Mouse (Mus musculus) heart, embryonic 15.5 days (tissue): Measurements from ENCODE around the gene Mymk. TPM values are rescaled to one million over a fixed set of nuclear protein-coding genes. Genes with fewer than 3 reads are reported as not detected.
A peak's percentile ranks its signal among the peaks of the same experiment; 100 is the strongest.

Experiments used
- ATAC-seq: fragments of 200-750 bp; cut with Nextera tagmentation; replicated peaks from 2 replicates; pipeline ENCODE4 v1.8.0; 2017; ENCODE audit warnings: low read depth, moderate TSS enrichment; ENCODE audit not compliant: insufficient number of reproducible peaks, insufficient read depth, low FRiP score
- H3K27ac ChIP-seq: fragments of 300-500 bp; sonication (generic); 2 replicates; pipeline ENCODE4 v1.5.1; 2015; ENCODE audit warnings: mild to moderate bottlenecking, inconsistent platforms
- H3K27me3 ChIP-seq: fragments of 300-500 bp; sonication (generic); 2 replicates; pipeline ENCODE4 v1.6.1; 2015; ENCODE audit warnings: inconsistent platforms
- H3K36me3 ChIP-seq: fragments of 300-500 bp; sonication (generic); 2 replicates; pipeline ENCODE4 v1.6.1; 2015; ENCODE audit warnings: mild to moderate bottlenecking, inconsistent platforms
- H3K4me1 ChIP-seq: fragments of 300-500 bp; sonication (generic); replicated peaks from 2 replicates; pipeline ENCODE4 v1.6.1; 2015; ENCODE audit warnings: inconsistent platforms
- H3K4me2 ChIP-seq: fragments of 300-500 bp; sonication (generic); 2 replicates; pipeline ENCODE4 v1.6.1; 2015; ENCODE audit warnings: inconsistent platforms, mild to moderate bottlenecking, moderate library complexity
- H3K4me3 ChIP-seq: fragments of 300-500 bp; sonication (generic); 2 replicates; pipeline ENCODE4 v1.5.1; 2015; ENCODE audit warnings: mild to moderate bottlenecking, inconsistent platforms
- H3K9ac ChIP-seq: fragments of 300-500 bp; sonication (generic); 2 replicates; pipeline ENCODE4 v1.6.1; 2015; ENCODE audit warnings: mild to moderate bottlenecking, inconsistent platforms
- H3K9me3 ChIP-seq: fragments of 300-500 bp; sonication (generic); replicated peaks from 2 replicates; pipeline ENCODE4 v1.6.1; 2016; ENCODE audit warnings: inconsistent platforms
- WGBS: fragments of 180-500 bp; shearing (Covaris S2); methylation state at CpG from one replicate; pipeline ENCODE4 v1.1.7; 2015; ENCODE audit warnings: mixed read lengths; 5-methylcytosine and 5-hydroxymethylcytosine counted together
- polyA plus RNA-seq: library from polyadenylated mRNA; unstranded; fragments of >200 nt; fragmentation: Nextera tagmentation; extraction: Ambion mirVana; gene quantifications from 2 replicates; pipeline ENCODE4 v1.2.1, GENCODE M21; 2015

Mymk gene
- 0.18 and 0.42 TPM in 2 replicates for polyA plus RNA-seq

DNA sequence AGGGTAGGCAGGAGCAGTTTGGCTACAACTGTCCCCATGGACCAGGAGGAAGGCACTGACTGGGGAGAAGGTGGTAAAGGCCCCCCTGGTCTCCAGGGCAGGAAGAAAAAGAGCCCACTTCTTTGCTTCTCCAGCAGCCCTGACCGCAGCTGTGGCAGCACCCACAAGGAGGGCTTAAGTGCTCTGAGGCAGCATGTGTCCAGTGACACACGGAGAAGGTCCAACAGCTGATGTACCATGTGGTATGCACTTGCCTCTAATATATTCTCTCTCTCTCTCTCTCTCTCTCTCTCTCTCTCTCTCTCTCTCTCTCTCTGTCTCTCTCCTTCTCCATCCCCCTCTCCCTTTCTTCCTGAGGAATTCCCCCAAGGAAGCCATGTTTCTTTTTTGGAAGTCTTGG lies at the start of gene Mymk:
Gene Mymk (minus strand): TSS at position 202 of the 400 bp plus-strand sequence.
- Histone ChIP-seq H3K27ac (peak within 1 kb of the TSS; percentile 34; the same call in 1 of the 2 replicates), H3K4me1 (peaks cover 32% of the 10 kb centered on the region), H3K4me2 (no peak within 1 kb of the TSS), H3K27me3 (no peaks in the 10 kb centered on the region; the same call in 1 of the 2 replicates), H3K36me3 (no peaks in the 10 kb centered on the region), H3K9me3 (no peaks in the 10 kb centered on the region), H3K9ac (no peak within 1 kb of the TSS), H3K4me3 (no peak within 1 kb of the TSS)
- WGBS: 76% methylated on average over 2 of the region's 2 CpGs
- no peak for ATAC-seq

DNA sequence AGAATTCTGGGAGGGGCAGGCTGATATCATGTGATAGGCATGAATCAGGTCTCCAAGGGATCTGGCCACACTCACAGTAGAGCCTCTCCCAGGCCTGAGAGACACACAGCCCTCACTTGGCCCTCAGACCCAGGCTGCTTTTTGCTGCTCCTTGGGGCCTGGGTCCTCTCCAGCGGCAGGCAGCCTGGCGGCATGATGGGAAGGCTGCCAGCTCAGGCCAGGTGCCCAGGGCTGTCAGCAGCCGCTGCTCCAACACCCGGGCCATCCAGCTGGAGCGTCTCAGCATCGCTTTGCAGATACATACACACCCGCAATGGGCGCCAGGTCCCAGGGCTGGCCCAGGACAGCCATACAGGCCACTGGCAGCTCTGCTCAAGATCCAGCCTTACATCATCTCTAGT lies 48.3 kb upstream of the Mymk start:
- Histone ChIP-seq H3K4me1 (peaks cover 46% of the 10 kb centered on the region), H3K27ac (peak overlapping the region; percentile 74), H3K36me3 (no peaks in the 10 kb centered on the region), H3K27me3 (peaks cover 5% of the 10 kb centered on the region; the same call in 1 of the 2 replicates), H3K4me3 (no peak overlapping the region), H3K9ac (no peak overlapping the region), H3K4me2 (no peak overlapping the region), H3K9me3 (no peaks in the 10 kb centered on the region)
- WGBS: 18% methylated on average over 8 of the region's 8 CpGs
- peak; percentile 86 for ATAC-seq

GRCm38 (mm10) chr2:27119766-27120165 lies 47.8 kb upstream of the Mymk start:
- peak overlapping the region; percentile 74 for H3K27ac ChIP-seq
- H3K4me2 ChIP-seq: no peak overlapping the region
- peaks cover 46% of the 10 kb centered on the region for H3K4me1 ChIP-seq
- peaks cover 5% of the 10 kb centered on the region; the same call in 1 of the 2 replicates for H3K27me3 ChIP-seq
- 87% methylated on average over 2 of the region's 2 CpGs for WGBS
- ATAC-seq: no peak
- no peak overlapping the region for H3K4me3 ChIP-seq
- H3K36me3 ChIP-seq: no peaks in the 10 kb centered on the region
- no peaks in the 10 kb centered on the region for H3K9me3 ChIP-seq
- no peak overlapping the region for H3K9ac ChIP-seq

DNA sequence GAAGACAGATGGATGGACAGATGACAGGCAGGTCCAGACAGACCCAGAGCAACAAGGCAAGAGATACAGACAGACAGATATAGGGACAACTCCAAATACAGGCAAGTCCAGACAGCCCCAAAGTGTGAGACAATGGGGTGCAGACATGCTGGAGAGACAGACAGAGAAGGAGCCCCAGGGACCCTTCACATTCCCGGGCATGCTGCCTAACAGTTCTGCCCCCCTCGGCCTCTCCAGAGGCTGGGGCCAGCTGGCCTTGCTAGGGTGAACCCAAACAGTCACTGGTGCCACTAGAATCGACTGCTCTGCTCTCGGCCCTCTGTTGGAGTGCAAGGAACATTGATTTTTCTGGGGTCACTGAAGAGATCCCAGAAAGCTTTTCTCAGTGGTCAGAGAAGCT lies 46.5 kb upstream of the Mymk start:
- Histone ChIP-seq H3K27me3 (peaks cover 5% of the 10 kb centered on the region; the same call in 1 of the 2 replicates), H3K36me3 (no peaks in the 10 kb centered on the region), H3K4me3 (no peak overlapping the region), H3K27ac (peak overlapping the region; percentile 41), H3K9ac (no peak overlapping the region), H3K4me1 (peaks cover 46% of the 10 kb centered on the region), H3K9me3 (no peaks in the 10 kb centered on the region), H3K4me2 (no peak overlapping the region)
- ATAC-seq: no peak
- 26% methylated on average over 4 of the region's 4 CpGs for WGBS

DNA sequence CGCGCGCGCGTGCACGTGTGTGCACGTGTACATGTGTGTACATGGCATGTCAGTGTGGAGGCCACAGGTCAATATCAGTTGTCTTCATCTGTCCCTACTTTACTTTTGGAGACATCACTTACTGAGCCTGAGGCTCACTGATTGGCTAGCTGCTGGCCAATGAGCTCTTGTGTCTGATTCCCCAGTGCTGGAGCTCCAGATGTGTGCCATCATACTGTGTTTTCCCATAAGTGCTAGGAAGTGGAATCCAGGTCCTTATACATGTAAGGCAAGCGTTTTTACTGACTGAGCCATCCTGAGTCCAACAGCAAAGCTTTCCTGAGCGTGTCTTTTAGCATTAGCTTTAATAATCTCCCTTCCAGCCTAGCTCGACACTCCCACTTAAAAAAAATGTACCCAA lies 42.2 kb upstream of the Mymk start:
- ATAC-seq: no peak
- WGBS: 86% methylated on average over 10 of the region's 10 CpGs

DNA sequence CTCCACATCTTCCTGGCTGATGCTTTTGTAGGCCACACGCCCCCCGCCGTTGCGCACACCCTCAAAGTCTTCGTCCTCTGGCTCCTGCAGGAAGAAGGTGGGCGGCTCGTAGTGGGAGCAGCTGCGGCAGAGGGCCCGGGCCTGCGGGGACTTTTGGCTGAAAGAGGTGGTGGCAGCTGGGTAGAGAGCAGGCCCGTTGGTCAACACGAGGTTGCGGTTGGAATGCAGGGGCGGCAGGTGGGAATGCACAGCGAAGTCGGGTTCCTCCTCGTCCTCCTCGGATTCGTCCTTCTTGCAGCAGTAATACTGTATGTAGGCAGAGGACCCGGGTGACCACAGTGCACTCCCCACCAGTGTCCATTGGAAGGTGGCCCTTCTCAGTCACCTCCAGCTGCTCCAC lies 40.6 kb upstream of the Mymk start:
- no peak for ATAC-seq
- Histone ChIP-seq H3K9ac (no peak overlapping the region), H3K9me3 (no peaks in the 10 kb centered on the region), H3K27me3 (peaks cover 7% of the 10 kb centered on the region), H3K36me3 (peaks cover 4% of the 10 kb centered on the region; the same call in 1 of the 2 replicates), H3K4me3 (no peak overlapping the region), H3K4me2 (no peak overlapping the region), H3K27ac (no peak overlapping the region), H3K4me1 (no peaks in the 10 kb centered on the region)
- WGBS: 75% methylated on average over 20 of the region's 20 CpGs

More for the DNA sequence above, 42.2 kb upstream of the Mymk start:
- Histone ChIP-seq H3K27me3 (no peaks in the 10 kb centered on the region), H3K4me3 (no peak overlapping the region), H3K27ac (no peak overlapping the region), H3K4me1 (peaks cover 14% of the 10 kb centered on the region), H3K4me2 (no peak overlapping the region), H3K9ac (no peak overlapping the region), H3K9me3 (no peaks in the 10 kb centered on the region), H3K36me3 (peaks cover 2% of the 10 kb centered on the region; the same call in 1 of the 2 replicates)

DNA sequence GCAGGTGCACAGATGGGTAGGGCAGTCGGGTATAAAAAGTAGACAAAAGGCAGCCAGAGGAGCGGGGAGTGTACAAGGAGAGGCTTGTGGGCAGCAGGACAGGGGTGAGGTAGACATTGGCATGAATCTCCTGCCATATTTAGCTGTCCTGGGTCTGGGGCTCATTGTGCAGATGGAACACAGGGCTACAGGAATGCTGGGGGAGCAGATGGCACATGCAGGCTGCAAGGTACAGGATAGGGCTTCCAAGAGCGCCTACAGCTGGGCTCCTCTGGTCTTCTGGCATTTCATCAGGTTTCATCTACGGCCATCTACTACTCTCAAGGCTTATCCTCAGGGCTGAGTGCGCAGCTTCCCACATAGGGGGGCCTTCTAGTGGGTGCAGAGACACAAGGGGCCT lies 37.1 kb upstream of the Mymk start:
- Histone ChIP-seq H3K36me3 (peaks cover 4% of the 10 kb centered on the region; the same call in 1 of the 2 replicates), H3K4me2 (no peak overlapping the region), H3K9ac (no peak overlapping the region), H3K9me3 (no peaks in the 10 kb centered on the region), H3K4me1 (peaks cover 4% of the 10 kb centered on the region), H3K27ac (no peak overlapping the region), H3K4me3 (no peak overlapping the region), H3K27me3 (peaks cover 10% of the 10 kb centered on the region)
- 81% methylated on average over 5 of the region's 5 CpGs for WGBS
- no peak for ATAC-seq

- WGBS: 70% methylated on average over 2 of the region's 2 CpGs
- no peaks in the 10 kb centered on the region for H3K9me3 ChIP-seq
- H3K27ac ChIP-seq: no peak overlapping the region
Observed at GRCm38 (mm10) chr2:27108144-27108543, 36.2 kb upstream of the Mymk start.

GRCm38 (mm10) chr2:27106816-27107215 lies 34.8 kb upstream of the Mymk start:
- Histone ChIP-seq H3K27me3 (peaks cover 14% of the 10 kb centered on the region), H3K4me1 (peaks cover 10% of the 10 kb centered on the region), H3K9ac (no peak overlapping the region), H3K4me2 (no peak overlapping the region), H3K36me3 (peaks cover 4% of the 10 kb centered on the region; the same call in 1 of the 2 replicates), H3K9me3 (no peaks in the 10 kb centered on the region), H3K27ac (no peak overlapping the region), H3K4me3 (no peak overlapping the region)
- ATAC-seq: no peak
- WGBS: 67% methylated on average over 3 of the region's 3 CpGs

More at GRCm38 (mm10) chr2:27108144-27108543, 36.2 kb upstream of the Mymk start:
- H3K9ac ChIP-seq: no peak overlapping the region
- peaks cover 4% of the 10 kb centered on the region; the same call in 1 of the 2 replicates for H3K36me3 ChIP-seq
- peaks cover 10% of the 10 kb centered on the region for H3K4me1 ChIP-seq
- no peak overlapping the region for H3K4me3 ChIP-seq
- peaks cover 10% of the 10 kb centered on the region for H3K27me3 ChIP-seq
- no peak for ATAC-seq
- H3K4me2 ChIP-seq: no peak overlapping the region

GRCm38 (mm10) chr2:27103554-27103953 lies 31.6 kb upstream of the Mymk start:
- H3K27me3 ChIP-seq: peaks cover 12% of the 10 kb centered on the region
- no peak overlapping the region for H3K9ac ChIP-seq
- no peak overlapping the region for H3K4me2 ChIP-seq
- no peak overlapping the region for H3K27ac ChIP-seq
- 50% methylated on average over 7 of the region's 7 CpGs for WGBS
- H3K36me3 ChIP-seq: no peaks in the 10 kb centered on the region
- H3K4me3 ChIP-seq: no peak overlapping the region
- peaks cover 12% of the 10 kb centered on the region for H3K4me1 ChIP-seq
- H3K9me3 ChIP-seq: no peaks in the 10 kb centered on the region
- ATAC-seq: no peak

- peak; percentile 80 for ATAC-seq
- Histone ChIP-seq H3K4me2 (no peak overlapping the region), H3K36me3 (no peaks in the 10 kb centered on the region), H3K4me1 (peaks cover 35% of the 10 kb centered on the region), H3K9ac (no peak overlapping the region), H3K4me3 (no peak overlapping the region), H3K27me3 (0 out of 2 replicates have a peak, but pooled peaks cover 4% of the 10 kb centered on the region), H3K9me3 (no peaks in the 10 kb centered on the region), H3K27ac (peak overlapping the region; percentile 69)
- WGBS: 3% methylated on average over 6 of the region's 6 CpGs
Observed at GRCm38 (mm10) chr2:27097776-27098175, 25.8 kb upstream of the Mymk start.

DNA sequence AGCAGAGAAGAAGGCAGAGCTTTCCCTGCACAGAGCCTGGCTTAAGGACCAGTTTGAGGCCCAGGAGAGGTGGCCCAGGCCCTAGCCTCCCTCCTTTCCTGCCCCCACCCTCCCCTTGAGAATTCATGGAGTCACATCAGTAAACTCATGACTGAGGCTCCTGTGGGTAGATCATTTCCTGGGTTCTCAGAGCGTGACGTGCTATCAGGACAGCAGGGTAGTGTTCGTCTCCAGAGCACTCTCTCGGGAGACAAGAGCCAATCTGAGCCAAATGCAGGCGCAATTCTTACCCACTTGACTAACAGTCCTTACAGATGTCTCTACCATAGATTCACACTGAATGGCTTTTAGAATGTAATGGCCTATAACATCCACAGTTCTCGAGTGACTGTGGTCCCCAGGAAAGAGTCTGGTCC lies 25.3 kb upstream of the Mymk start:
- Histone ChIP-seq H3K4me2 (0 out of 2 replicates have a peak overlapping the region, but pooled peaks have one; percentile 32), H3K9me3 (no peaks in the 10 kb centered on the region), H3K36me3 (no peaks in the 10 kb centered on the region), H3K27me3 (no peaks in the 10 kb centered on the region), H3K4me3 (no peak overlapping the region), H3K27ac (peak overlapping the region; percentile 69), H3K4me1 (peaks cover 35% of the 10 kb centered on the region), H3K9ac (0 out of 2 replicates have a peak overlapping the region, but pooled peaks have one; percentile 14)
- WGBS: 35% methylated on average over 6 of the region's 6 CpGs
- ATAC-seq: no peak
